Mouse (Mus musculus) inflammation-experienced regulatory T-cells, adult 6 months (primary cell): ENCODE measurements around the gene Tspo. TPM values are rescaled to one million over a fixed set of nuclear protein-coding genes. Genes with fewer than 3 reads are reported as not detected.

ENCODE experiments used
- polyA plus RNA-seq, 3 experiments: library from polyadenylated mRNA; unstranded; fragments of 100-300 nt; shearing (Covaris generic); gene quantifications; one replicate each; pipeline ENCODE4 v1.2.1; 2017

The Tspo gene
- polyA plus RNA-seq, 3 experiments from 2014 or later, result 311 to 463 (median 342) TPM

Other genes starting within 250 kb of the Tspo start
- gene Arfgap3, start 213.3 kb upstream of the Tspo start, polyA plus RNA-seq, result 10 to 100 TPM; 11.7 to 14.1 (median 13.4) TPM
- 10 to 100 TPM; 17.1 to 34.5 (median 22.0) TPM for gene Pacsin2, start 99.0 kb upstream of the Tspo start, polyA plus RNA-seq
- 10 to 100 TPM in 1 of 3 experiments, 1 to 10 TPM in 2; 6.8 to 11.7 (median 9.6) TPM for gene Ttll1, start 52.7 kb upstream of the Tspo start, polyA plus RNA-seq
- 1 to 10 TPM; 2.7 to 3.6 (median 3.4) TPM for gene Bik, start 36.7 kb upstream of the Tspo start, polyA plus RNA-seq
- 1 to 10 TPM; 3.0 to 5.2 (median 4.1) TPM for gene Mcat, start 195 bp downstream of the Tspo start, polyA plus RNA-seq
- 10 to 100 TPM; 11.0 to 17.4 (median 13.2) TPM for gene Ttll12, start 31.6 kb downstream of the Tspo start, polyA plus RNA-seq
- not detected for gene Scube1, start 161.4 kb downstream of the Tspo start, polyA plus RNA-seq
- gene Mpped1, start 215.9 kb downstream of the Tspo start, polyA plus RNA-seq, result not detected